Mouse (Mus musculus) thymus, adult 2 months (tissue): ENCODE results near the gene Ube2e3. TPM values are rescaled to one million over a fixed set of nuclear protein-coding genes. Genes with fewer than 3 reads are reported as not detected.

Experiments used
- DNase-seq: peaks from one replicate; pipeline ENCODE4 v3.0.0; 2021
- H3K27ac ChIP-seq: fragments of 200-500 bp; 2 replicates; pipeline ENCODE4 v1.5.1; 2012; ENCODE audit warnings: low read length, control low read depth; ENCODE audit not compliant: control insufficient read depth, insufficient read depth
- H3K27me3 ChIP-seq: fragments of 200-500 bp; 2 replicates; pipeline ENCODE4 v1.6.1; 2012; ENCODE audit warnings: mild to moderate bottlenecking, low read length, moderate library complexity, mixed read lengths; ENCODE audit not compliant: control insufficient read depth, insufficient read depth
- H3K36me3 ChIP-seq: fragments of 200-500 bp; 2 replicates; pipeline ENCODE4 v1.6.1; 2012; ENCODE audit warnings: mild to moderate bottlenecking, low read length, moderate library complexity; ENCODE audit not compliant: control insufficient read depth, insufficient read depth
- H3K4me1 ChIP-seq: fragments of 200-500 bp; replicated peaks from 2 replicates; pipeline ENCODE4 v1.6.1; 2012; ENCODE audit warnings: low read length; ENCODE audit not compliant: control insufficient read depth, insufficient read depth
- H3K4me3 ChIP-seq: fragments of 200-500 bp; 2 replicates; pipeline ENCODE4 v1.5.1; 2012; ENCODE audit warnings: mild to moderate bottlenecking, low read length, control low read depth, moderate library complexity; ENCODE audit not compliant: control insufficient read depth, insufficient read depth
- CTCF ChIP-seq: fragments of 200-500 bp; IDR thresholded peaks from 2 replicates; pipeline ENCODE4 v1.5.1; 2012; ENCODE audit warnings: mild to moderate bottlenecking, control low read depth, low read length, moderate library complexity, borderline replicate concordance; ENCODE audit not compliant: control insufficient read depth, poor library complexity, insufficient read depth; ENCODE audit errors: extremely low read depth
- POLR2A ChIP-seq: fragments of 200-500 bp; IDR thresholded peaks from 2 replicates; pipeline ENCODE4 v1.6.1; 2012; ENCODE audit warnings: mild to moderate bottlenecking, low read length, control low read depth, moderate library complexity; ENCODE audit not compliant: control insufficient read depth, poor library complexity, insufficient read depth; ENCODE audit errors: extremely low read depth
- WGBS: fragments of 180-500 bp; shearing (Covaris S2); methylation state at CpG from one replicate; pipeline ENCODE4 v1.1.7; 2018; 5-methylcytosine and 5-hydroxymethylcytosine counted together
- polyA plus RNA-seq: library from polyadenylated mRNA; depleted of rRNA; stranded (reverse); fragments of >200 nt; gene quantifications from 2 replicates; pipeline ENCODE4 v1.2.3, GENCODE M21; 2012; rRNA removed

Gene Ube2e3
- 37.3 and 61.8 TPM in 2 replicates for polyA plus RNA-seq

DNA sequence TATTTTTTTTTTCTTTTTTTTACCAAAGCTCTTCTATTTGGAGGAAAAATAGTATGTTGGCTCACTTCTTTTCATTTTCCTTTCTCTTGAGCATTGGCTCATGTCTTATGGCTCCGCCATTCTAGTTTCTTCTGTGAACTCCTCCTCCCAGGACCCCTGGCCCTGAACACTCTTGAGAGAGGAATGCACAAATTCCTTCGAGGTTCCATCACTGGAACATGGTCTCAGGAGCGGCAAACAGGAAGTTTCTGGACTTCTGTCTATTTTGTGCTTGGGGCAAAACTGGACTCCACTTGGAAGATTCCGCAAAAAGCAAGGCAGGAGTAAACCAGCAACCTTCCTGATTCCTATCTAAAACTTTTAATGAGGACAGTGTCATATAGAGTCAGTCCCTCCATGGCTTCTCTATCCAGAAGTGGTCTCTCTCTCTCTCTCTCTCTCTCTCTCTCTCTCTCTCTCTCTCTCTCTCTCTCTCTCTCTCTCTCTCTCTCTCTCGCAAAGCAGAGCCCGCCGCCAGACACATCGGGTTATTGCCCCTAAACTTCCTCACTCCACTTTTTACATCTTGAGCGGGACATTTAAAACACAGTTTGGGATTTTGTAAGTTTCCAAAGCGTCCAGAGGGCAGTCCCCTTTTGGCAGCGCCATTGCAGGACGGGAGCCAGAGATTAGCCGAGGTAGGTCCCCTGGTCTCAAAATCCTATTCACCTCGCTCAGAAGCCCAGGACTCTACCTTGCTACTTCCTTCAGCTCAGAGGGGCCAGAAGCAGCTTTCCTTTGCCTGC is at the start of gene Ube2e3:
Ube2e3 (plus strand) TSS at position 399 of the 785 bp plus-strand sequence.
- Histone ChIP-seq H3K27me3 (no peaks in the 10 kb centered on the region), H3K27ac (peak within 1 kb of the TSS; percentile 13; the same call in 1 of the 2 replicates), H3K36me3 (no peaks in the 10 kb centered on the region), H3K4me3 (peak within 1 kb of the TSS; percentile 94), H3K4me1 (peaks cover 10% of the 10 kb centered on the region)
- 25% methylated on average over 14 of the region's 14 CpGs for WGBS
- DNase-seq = no peak
- TF ChIP-seq CTCF (no peak), POLR2A (no peak)

DNA sequence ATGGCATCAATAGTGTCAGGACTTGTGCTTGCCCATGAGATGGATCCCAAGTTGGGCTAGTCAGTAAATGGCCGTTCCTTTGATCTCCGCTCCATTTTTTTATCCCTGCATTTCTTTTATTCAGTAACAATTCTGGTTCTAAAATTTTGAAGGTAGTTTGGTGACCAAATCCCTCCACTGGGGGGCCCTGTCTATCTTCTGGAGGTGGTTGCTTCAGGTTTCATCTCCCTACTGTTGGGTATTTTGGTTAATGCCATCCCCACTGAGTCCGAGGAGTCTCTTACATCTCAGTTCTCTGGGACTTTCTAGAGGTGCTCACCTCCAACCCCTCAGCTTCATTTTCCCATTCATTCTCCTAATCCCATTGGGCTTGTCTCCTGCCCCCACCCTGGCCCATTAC is 38.0 kb upstream of the Ube2e3 start:
- WGBS = 93% methylated on average over 3 of the region's 3 CpGs
- H3K27me3 ChIP-seq = no peaks in the 10 kb centered on the region

DNA sequence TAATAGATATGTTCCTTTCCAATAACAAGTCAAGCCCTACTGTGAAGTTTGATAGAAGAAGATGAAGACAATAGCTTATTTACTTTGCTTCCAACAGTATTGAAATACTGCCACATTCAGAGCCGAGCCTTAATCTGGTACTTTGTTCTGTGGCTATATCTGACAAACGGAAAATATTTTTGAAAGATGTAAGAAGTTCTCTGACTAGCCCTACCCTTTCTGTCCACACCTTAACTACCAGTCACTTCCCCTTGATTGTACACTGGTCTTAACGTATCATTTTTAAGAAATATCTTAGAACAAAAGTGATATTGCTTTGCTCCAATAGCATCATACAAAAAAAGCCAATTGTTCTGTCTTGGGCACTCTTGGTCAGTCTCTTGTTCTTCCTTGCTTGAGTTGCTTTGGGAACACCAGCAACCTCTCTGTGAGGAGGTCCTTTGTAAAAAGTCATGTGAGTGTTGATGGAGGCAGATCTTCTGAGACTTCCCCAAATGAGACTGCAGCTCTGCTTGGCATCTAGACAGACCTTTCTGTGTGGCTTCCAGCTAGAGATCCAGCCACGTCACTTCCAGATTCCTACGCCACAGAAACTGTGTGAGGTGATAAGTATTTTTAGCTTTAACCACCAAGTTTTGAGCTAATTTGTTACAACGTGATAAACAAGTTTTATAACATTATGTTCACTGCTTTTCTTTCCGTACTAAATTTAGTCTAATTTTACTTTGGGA is 26.3 kb upstream of the Ube2e3 start:
- Histone ChIP-seq H3K4me3 (no peak overlapping the region), H3K36me3 (no peaks in the 10 kb centered on the region), H3K27ac (no peak overlapping the region), H3K27me3 (no peaks in the 10 kb centered on the region), H3K4me1 (no peaks in the 10 kb centered on the region)
- no peak for DNase-seq
- no peak for TF ChIP-seq POLR2A
- no peak for TF ChIP-seq CTCF
- WGBS = 27% methylated on average over 7 of the region's 7 CpGs

More for the DNA sequence above, 38.0 kb upstream of the Ube2e3 start:
- TF ChIP-seq CTCF (no peak), POLR2A (no peak)
- Histone ChIP-seq H3K36me3 (no peaks in the 10 kb centered on the region), H3K4me1 (no peaks in the 10 kb centered on the region), H3K27ac (no peak overlapping the region), H3K4me3 (no peak overlapping the region)
- DNase-seq = no peak

DNA sequence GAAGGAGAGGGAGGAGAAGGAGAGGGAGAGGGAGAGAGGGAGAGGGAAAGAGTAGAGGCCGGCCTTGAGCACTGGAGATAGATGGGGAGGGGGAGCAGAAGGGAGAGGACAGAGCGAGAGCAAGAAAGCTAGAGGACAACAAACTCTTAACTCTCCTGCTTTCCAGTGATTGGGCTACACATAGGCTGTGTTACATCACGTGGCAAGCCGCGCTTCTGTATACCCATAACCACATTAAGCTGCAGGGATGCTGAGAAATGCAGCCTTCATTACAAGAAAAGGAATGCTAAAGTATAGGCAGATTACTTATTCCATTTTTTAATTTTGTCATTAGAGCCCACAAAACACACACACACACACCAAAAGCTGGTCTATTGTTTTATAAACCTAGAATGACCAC is 23.6 kb upstream of the Ube2e3 start:
- Histone ChIP-seq H3K27ac (no peak overlapping the region), H3K4me1 (no peaks in the 10 kb centered on the region), H3K4me3 (no peak overlapping the region), H3K27me3 (no peaks in the 10 kb centered on the region), H3K36me3 (no peaks in the 10 kb centered on the region)
- TF ChIP-seq CTCF = no peak
- no peak for TF ChIP-seq POLR2A
- DNase-seq = no peak
- 92% methylated on average over 5 of the region's 5 CpGs for WGBS

DNA sequence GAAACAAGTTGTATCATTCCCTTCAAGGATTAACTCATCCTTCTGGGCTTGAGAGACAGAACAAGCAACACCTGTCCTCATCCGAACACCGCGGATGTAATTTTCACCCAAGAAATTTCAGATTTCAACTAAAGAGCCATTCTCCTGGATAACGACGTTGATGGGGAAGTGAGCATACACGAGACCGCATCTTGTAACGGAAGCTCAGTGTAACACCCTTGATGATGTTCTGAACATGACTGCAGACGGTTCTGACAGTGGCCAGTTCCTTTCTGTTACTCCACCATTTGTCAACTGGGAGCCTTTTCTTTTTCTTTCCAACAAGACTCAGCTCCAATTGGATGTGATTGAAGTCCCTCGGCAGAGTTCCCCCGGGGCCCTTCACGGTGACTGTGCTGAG is 22.6 kb upstream of the Ube2e3 start:
- Histone ChIP-seq H3K4me1 (no peaks in the 10 kb centered on the region), H3K27ac (no peak overlapping the region), H3K4me3 (no peak overlapping the region), H3K27me3 (no peaks in the 10 kb centered on the region), H3K36me3 (no peaks in the 10 kb centered on the region)
- 91% methylated on average over 12 of the region's 12 CpGs for whole genome bisulfite sequencing
- no peak for TF ChIP-seq CTCF
- no peak for TF ChIP-seq POLR2A
- DNase-seq = no peak

DNA sequence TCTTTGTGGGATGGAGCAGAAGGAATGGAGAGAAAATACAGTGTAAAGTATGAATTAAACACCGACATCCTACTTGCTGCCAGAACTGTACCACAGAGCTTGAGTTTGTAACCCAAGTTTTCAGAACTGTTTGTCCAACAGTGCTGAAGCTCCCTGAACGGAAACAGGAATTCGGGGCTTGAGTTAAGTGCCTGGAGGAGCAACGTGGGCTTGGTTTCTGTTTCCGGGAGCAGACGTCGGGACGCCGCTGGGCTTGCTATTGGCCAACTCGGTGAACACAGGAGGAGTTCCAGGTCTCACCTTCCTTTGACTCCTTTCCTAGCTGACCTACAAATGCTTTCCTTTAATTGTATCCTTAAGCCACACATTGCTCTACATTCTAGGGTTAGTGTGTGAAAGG is 22.2 kb upstream of the Ube2e3 start:
- Histone ChIP-seq H3K4me3 (no peak overlapping the region), H3K27ac (no peak overlapping the region), H3K27me3 (no peaks in the 10 kb centered on the region), H3K36me3 (no peaks in the 10 kb centered on the region), H3K4me1 (no peaks in the 10 kb centered on the region)
- no peak for DNase-seq
- WGBS = 89% methylated on average over 10 of the region's 10 CpGs
- no peak for TF ChIP-seq POLR2A
- no peak for TF ChIP-seq CTCF

DNA sequence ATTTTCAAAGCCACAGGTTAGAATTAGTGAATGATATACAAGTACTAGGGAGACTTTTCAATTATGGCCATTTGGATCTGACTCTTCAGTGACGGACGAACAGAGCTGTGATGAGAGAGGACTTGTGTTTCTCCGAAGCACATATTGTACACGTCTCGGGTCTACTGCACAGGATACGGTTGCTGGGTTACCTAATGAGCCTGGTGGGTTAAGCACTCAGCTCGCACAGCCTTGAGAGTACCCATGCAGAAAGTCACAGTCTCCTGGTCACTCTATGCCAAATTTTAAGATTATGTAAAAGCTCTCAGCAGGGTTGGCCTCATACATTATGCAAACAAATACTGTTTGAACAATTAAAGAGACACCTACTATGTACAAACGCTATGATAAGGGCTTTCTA is 13.6 kb upstream of the Ube2e3 start:
- TF ChIP-seq CTCF (no peak), POLR2A (no peak)
- H3K36me3 ChIP-seq = no peaks in the 10 kb centered on the region
- no peak overlapping the region for H3K4me3 ChIP-seq
- no peaks in the 10 kb centered on the region for H3K4me1 ChIP-seq
- WGBS = 95% methylated on average over 8 of the region's 8 CpGs
- H3K27ac ChIP-seq = no peak overlapping the region
- DNase-seq = no peak
- H3K27me3 ChIP-seq = no peaks in the 10 kb centered on the region
